Mouse (Mus musculus) urinary bladder, adult 2 months (tissue): ENCODE measurements at regions not wholly inside any gene's neighbourhood (a gene's known extent, or its start where the extent isn't known, plus 50 kb on each side); places are given as distances from the start of the nearest gene placed in this dataset.

ENCODE experiments used
- DNase-seq: peaks from one replicate; pipeline ENCODE4 v3.0.0; 2022; ENCODE audit warnings: low spot score

DNA sequence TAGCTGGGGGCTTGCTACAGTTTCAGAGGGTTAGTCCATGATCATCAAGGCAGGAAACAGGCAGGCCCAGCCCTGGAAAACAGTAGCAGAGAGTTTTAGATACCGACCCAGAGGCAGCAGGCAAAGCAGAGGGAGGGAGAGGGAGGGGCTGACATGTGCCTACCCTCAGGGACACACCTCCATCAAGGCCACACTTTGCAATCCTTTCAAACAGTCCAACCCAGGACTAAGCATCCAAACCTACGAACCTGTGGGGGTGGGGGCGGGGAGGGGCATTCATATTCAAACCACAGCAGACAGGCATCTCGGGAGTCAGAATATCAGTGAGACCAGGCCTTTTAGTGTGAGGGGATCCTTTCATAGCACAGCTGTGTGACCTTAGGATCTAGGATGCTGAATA lies 103.2 kb downstream of the Fam168b start:
- DNase-seq, result no peak

DNA sequence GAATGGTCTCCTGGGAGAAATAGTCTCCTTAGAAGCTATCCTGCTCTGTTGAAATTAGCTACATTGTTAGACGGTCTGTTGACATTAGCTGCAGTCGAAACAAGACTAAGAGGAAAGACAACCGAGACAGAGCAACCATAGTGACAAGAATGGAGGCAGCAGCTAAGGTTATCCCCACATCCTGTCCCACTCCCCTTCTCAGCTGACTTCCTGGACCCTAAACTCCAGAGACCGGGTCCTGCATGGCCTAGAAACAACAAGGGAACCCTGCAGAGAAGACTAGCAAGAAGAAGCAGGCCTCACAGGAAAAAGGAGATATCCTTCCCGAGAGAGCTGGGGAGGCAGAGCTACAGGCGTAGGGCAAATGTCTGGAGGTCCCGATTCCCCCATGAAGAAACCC lies 102.0 kb downstream of the Fam168b start:
- no peak for DNase-seq

DNA sequence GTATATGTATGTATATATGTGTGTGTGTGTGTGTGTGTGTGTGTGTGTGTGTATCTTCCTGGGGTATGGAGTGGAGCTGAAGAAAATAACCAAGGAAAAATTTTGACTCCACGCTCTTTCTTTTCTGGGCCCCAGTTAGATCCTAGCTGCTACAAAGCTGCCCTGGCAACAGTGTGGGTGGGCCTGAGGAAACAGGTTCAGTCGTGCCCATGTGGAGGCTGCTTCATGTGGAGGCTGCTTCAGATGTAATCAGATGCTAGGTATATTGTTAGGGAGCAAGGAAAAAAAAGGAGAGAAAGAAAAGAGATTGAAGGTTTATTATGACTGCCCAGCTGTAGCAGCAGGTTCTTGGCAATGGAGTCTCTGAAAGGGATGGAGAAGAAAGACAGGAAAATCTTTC lies 100.6 kb downstream of the Fam168b start:
- DNase-seq, result no peak

GRCm38 (mm10) chr1:34745881-34746280 lies 97.0 kb downstream of the Fam168b start:
- no peak for DNase-seq

DNA sequence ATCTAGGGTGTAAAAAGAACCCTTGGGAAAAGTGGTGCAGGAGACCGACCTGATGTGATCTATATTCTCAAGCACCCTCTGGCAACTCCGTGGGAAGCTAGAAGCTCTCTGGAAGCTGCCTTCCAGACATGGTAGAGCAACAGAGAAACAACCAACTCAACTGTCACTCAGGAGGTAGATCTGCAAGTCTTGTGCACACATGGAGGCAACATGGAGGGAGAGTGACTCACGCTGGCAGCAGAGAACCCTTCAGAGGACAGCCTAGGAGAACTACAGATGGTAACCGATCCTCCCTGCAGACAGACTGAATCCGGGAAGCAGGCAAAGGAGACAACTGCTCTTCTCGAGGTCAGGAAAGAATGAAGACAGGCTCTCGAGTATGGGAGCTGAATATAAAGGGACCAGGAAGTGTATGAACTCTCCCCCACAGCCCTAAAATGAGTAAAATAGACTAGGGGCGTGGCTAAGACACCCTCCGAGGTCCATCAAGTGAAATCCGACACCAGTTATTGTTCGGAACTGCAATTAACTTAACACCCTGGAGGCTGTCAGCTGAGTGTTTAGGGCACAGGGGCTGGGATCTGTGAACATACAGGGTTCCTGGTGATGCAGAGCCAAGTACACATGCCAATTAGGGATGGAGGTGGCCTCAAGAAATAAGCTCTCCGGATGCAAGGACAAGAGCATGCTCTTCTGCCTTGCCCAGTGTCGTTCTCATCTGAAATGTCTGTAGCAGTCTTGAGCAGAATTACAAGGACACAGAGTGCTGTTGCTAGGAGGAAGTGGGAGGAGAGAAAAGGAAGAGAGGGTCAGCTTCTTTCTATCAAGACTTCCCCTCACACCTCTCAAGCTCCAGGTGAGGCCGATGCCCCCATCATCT lies 93.5 kb downstream of the Fam168b start:
- DNase-seq, result no peak

GRCm38 (mm10) chr1:34750061-34751054 lies 92.5 kb downstream of the Fam168b start:
- DNase-seq, result no peak

DNA sequence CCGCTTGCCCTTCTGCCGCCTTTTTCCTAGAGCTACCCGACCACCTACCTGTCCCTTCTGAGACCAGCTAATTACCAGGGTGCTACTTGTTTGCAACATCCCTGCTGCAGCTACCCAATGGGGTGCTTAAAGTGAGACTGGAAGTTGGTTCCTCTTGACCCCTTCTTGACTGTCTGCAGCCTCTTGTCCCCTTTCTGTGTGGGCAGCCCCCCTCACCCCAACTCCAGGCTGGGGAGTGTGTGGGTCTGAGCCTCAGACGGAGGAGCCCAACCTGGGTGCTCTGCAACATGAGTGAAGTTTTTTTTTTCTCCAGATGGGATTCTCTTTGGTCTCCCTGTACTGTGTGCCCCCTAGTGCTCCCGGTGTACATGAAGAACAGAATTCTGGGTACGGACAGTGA lies 91.7 kb downstream of the Fam168b start:
- DNase-seq, result no peak

- no peak for DNase-seq
Measured at GRCm38 (mm10) chr1:34753581-34753980, 89.3 kb downstream of the Fam168b start.

DNA sequence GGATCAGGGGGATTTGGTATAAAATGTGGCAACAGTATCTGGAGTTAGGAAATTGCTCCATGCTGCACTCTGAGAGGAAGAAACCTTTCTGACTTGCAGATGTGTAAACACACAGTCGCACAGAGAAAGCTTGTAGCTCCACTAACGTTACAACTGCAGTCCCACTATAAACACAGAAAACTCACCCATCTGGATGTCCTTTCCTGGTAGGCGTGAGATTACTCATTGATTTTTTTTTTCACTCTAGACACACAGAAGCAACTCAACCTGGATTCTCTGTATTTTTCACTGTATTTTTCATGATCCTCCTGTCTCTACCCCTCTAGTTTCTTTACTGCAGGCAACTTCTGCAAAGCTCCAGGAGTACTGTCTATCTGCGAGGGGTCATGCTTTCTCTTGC lies 82.3 kb downstream of the Fam168b start:
- DNase-seq, result no peak

DNA sequence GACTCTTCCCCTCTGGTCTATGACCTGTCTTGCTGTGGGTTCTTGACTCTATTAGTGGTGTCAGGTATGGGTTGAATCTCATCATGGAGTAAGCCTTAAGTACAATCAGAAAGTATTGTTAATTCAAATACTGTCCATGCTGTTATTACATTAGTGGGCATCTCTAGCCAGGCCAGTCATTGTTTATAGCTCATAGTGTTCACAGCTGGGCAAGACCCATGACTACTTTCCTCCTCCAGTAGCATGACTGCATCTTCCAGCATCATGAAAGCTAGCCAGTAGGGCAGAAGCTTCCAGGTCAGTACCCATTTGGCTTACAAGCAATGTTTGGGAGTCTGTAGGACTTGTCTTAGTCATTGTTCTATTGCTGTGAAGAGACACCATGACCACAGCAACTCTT lies 81.4 kb downstream of the Fam168b start:
- DNase-seq, result no peak

DNA sequence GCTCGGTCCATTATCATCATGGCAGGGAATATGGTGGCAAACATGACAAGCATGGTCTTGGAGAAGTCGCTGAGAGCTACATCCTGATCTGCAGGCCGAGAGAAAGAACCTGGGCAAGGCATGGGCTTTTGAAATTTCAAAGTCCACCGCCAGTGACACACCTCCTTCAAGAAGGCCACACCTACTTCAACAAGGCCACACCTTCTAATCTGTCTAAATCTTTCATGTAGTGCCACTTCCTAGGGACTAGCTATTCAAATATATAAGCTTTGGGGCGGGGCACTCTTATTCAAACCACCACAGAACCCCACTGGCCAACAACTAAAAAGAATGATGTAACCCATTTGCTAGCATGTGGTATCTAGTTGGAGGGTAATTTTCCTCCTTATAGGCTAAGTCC lies 81.0 kb downstream of the Fam168b start:
- DNase-seq, result no peak
